Mouse (Mus musculus) heart, adult 2 months (tissue): ENCODE measurements at regions not wholly inside any gene's neighbourhood (a gene's known extent, or its start where the extent isn't known, plus 50 kb on each side); places are given as distances from the start of the nearest gene placed in this dataset.

Experiments used
- DNase-seq, 2 experiments: peaks; one replicate each; pipeline ENCODE4 v3.0.0; 2021
- H3K27ac ChIP-seq: fragments of 200-600 bp; 2 replicates; pipeline ENCODE4 v1.8.1; 2022
- H3K27me3 ChIP-seq: fragments of 200-500 bp; 2 replicates; pipeline ENCODE4 v1.6.1; 2012; ENCODE audit warnings: mild to moderate bottlenecking, low read length, inconsistent platforms, mixed read lengths; ENCODE audit not compliant: control insufficient read depth, insufficient read depth
- H3K36me3 ChIP-seq: fragments of 200-500 bp; 2 replicates; pipeline ENCODE4 v1.6.1; 2012; ENCODE audit warnings: low read length, inconsistent platforms; ENCODE audit not compliant: control insufficient read depth, insufficient read depth
- H3K4me1 ChIP-seq: fragments of 200-500 bp; 2 replicates; pipeline ENCODE4 v1.6.1; 2011; ENCODE audit warnings: low read length; ENCODE audit not compliant: control insufficient read depth, insufficient read depth
- H3K4me3 ChIP-seq: fragments of 200-600 bp; 2 replicates; pipeline ENCODE4 v1.8.1; 2022
- H3K79me2 ChIP-seq: fragments of 200-500 bp; replicated peaks from 2 replicates; pipeline ENCODE4 v1.6.1; 2012; ENCODE audit warnings: mild to moderate bottlenecking, inconsistent platforms, low read length, moderate library complexity, mixed read lengths; ENCODE audit not compliant: control insufficient read depth, insufficient read depth
- H3K9ac ChIP-seq: fragments of 200-500 bp; 2 replicates; pipeline ENCODE4 v1.6.1; 2012; ENCODE audit warnings: low read depth, mild to moderate bottlenecking, control low read depth, inconsistent platforms, low read length, mixed read lengths
- CTCF ChIP-seq: fragments of 200-600 bp; IDR thresholded peaks from 2 replicates; pipeline ENCODE4 v1.8.1; 2022; ENCODE audit warnings: antibody characterized with exemption, mild to moderate bottlenecking, moderate library complexity
- EP300 ChIP-seq: fragments of 200-500 bp; IDR thresholded peaks from 2 replicates; pipeline ENCODE4 v1.6.1; 2011; ENCODE audit warnings: low read depth, low read length, control low read depth; ENCODE audit not compliant: insufficient read depth
- POLR2A ChIP-seq: fragments of 200-500 bp; IDR thresholded peaks from 2 replicates; pipeline ENCODE4 v1.6.1; 2011; ENCODE audit warnings: mild to moderate bottlenecking, low read depth, low read length, control low read depth; ENCODE audit not compliant: insufficient read depth
- WGBS: fragments of 180-500 bp; shearing (Covaris S2); methylation state at CpG from one replicate; pipeline ENCODE4 v1.1.7; 2018; 5-methylcytosine and 5-hydroxymethylcytosine counted together
- intact Hi-C: fragments of 180-260 bp; cut with DNase I; formaldehyde crosslinking; loops from one replicate; pipeline ENCODE4 v1.15.1; 2025

- H3K9ac ChIP-seq = no peak overlapping the region
- no peak for TF ChIP-seq EP300
- TF ChIP-seq CTCF = no peak
- TF ChIP-seq POLR2A = no peak
- H3K4me1 ChIP-seq = peaks cover 3% of the 10 kb centered on the region; the same call in 1 of the 2 replicates
- WGBS = 93% methylated on average over 2 of the region's 2 CpGs
- no peaks in the 10 kb centered on the region for H3K27me3 ChIP-seq
- H3K4me3 ChIP-seq = no peak overlapping the region
- no peaks in the 10 kb centered on the region for H3K79me2 ChIP-seq
- H3K27ac ChIP-seq = no peak overlapping the region
- no peak for DNase-seq
- intact Hi-C loops = no loop called here
- H3K36me3 ChIP-seq = no peaks in the 10 kb centered on the region
These were observed 116.2 kb upstream of the Ubash3b start for GRCm38 (mm10) chr9:41277726-41278125.

- no peak overlapping the region for H3K9ac ChIP-seq
- TF ChIP-seq POLR2A (no peak), CTCF (no peak), EP300 (no peak)
- 14% methylated on average over 13 of the region's 13 CpGs for WGBS
- H3K27ac ChIP-seq = no peak overlapping the region
- peaks cover 3% of the 10 kb centered on the region; the same call in 1 of the 2 replicates for H3K4me1 ChIP-seq
- H3K4me3 ChIP-seq = peak overlapping the region; percentile 47
- intact Hi-C loops = no loop called here
- no peaks in the 10 kb centered on the region for H3K79me2 ChIP-seq
- H3K27me3 ChIP-seq = no peaks in the 10 kb centered on the region
- DNase-seq = no peak
- no peaks in the 10 kb centered on the region for H3K36me3 ChIP-seq
These were observed 112.4 kb upstream of the Ubash3b start for GRCm38 (mm10) chr9:41273839-41274271.

- H3K4me1 ChIP-seq = peaks cover 3% of the 10 kb centered on the region; the same call in 1 of the 2 replicates
- no peak for TF ChIP-seq CTCF
- TF ChIP-seq POLR2A = 0 out of 2 replicates have a peak, but pooled peaks have one; percentile 20
- TF ChIP-seq EP300 = no peak
- no peaks in the 10 kb centered on the region for H3K79me2 ChIP-seq
- intact Hi-C loops = no loop called here
- no peaks in the 10 kb centered on the region for H3K36me3 ChIP-seq
- WGBS = 2% methylated on average over 18 of the region's 18 CpGs
- H3K9ac ChIP-seq = peak overlapping the region; percentile 35; the same call in 1 of the 2 replicates
- no peak overlapping the region for H3K27ac ChIP-seq
- DNase-seq = peak; percentile 7 to 25
- H3K4me3 ChIP-seq = peak overlapping the region; percentile 47
- no peaks in the 10 kb centered on the region for H3K27me3 ChIP-seq
These were observed 111.8 kb upstream of the Ubash3b start for GRCm38 (mm10) chr9:41273171-41273781.

- Histone ChIP-seq H3K27ac (no peak overlapping the region), H3K4me1 (peaks cover 3% of the 10 kb centered on the region; the same call in 1 of the 2 replicates), H3K79me2 (no peaks in the 10 kb centered on the region), H3K9ac (no peak overlapping the region), H3K36me3 (no peaks in the 10 kb centered on the region), H3K27me3 (no peaks in the 10 kb centered on the region), H3K4me3 (no peak overlapping the region)
- 34% methylated on average over 6 of the region's 6 CpGs for WGBS
- peak in 1 of 2 experiments; percentile 21 for DNase-seq
- intact Hi-C loops = no loop called here
- TF ChIP-seq CTCF = no peak
- TF ChIP-seq POLR2A = no peak
- TF ChIP-seq EP300 = no peak
These were observed 111.1 kb upstream of the Ubash3b start for GRCm38 (mm10) chr9:41272596-41272995.

- H3K4me3 ChIP-seq = no peak overlapping the region
- TF ChIP-seq POLR2A (no peak), EP300 (no peak), CTCF (no peak)
- 49% methylated on average over 3 of the region's 3 CpGs for WGBS
- DNase-seq = no peak
- H3K9ac ChIP-seq = no peak overlapping the region
- H3K4me1 ChIP-seq = no peaks in the 10 kb centered on the region
- no peaks in the 10 kb centered on the region for H3K27me3 ChIP-seq
- no peak overlapping the region for H3K27ac ChIP-seq
- H3K79me2 ChIP-seq = no peaks in the 10 kb centered on the region
- intact Hi-C loops = no loop called here
- H3K36me3 ChIP-seq = no peaks in the 10 kb centered on the region
These were observed 106.6 kb upstream of the Ubash3b start for GRCm38 (mm10) chr9:41268112-41268511.

- Histone ChIP-seq H3K27ac (no peak overlapping the region), H3K79me2 (no peaks in the 10 kb centered on the region), H3K27me3 (no peaks in the 10 kb centered on the region), H3K36me3 (no peaks in the 10 kb centered on the region), H3K9ac (no peak overlapping the region), H3K4me3 (no peak overlapping the region), H3K4me1 (no peaks in the 10 kb centered on the region)
- DNase-seq = no peak
- TF ChIP-seq CTCF (no peak), EP300 (no peak), POLR2A (no peak)
- WGBS = 64% methylated on average over 6 of the region's 6 CpGs
- intact Hi-C loops = no loop called here
These were observed 103.0 kb upstream of the Ubash3b start for GRCm38 (mm10) chr9:41264485-41264884.

GRCm38 (mm10) chr9:41257244-41257643 lies 95.7 kb upstream of the Ubash3b start:
- H3K9ac ChIP-seq = no peak overlapping the region
- TF ChIP-seq CTCF = no peak
- H3K36me3 ChIP-seq = no peaks in the 10 kb centered on the region
- DNase-seq = no peak
- no peaks in the 10 kb centered on the region for H3K79me2 ChIP-seq
- 40% methylated on average over 1 of the region's 1 CpGs for WGBS
- H3K4me1 ChIP-seq = no peaks in the 10 kb centered on the region
- intact Hi-C loops = no loop called here
- H3K27ac ChIP-seq = no peak overlapping the region
- no peaks in the 10 kb centered on the region for H3K27me3 ChIP-seq
- no peak overlapping the region for H3K4me3 ChIP-seq
